Comparison of ENCODE assay signal across 12 mouse cellular contexts in the genomic region with DNA sequence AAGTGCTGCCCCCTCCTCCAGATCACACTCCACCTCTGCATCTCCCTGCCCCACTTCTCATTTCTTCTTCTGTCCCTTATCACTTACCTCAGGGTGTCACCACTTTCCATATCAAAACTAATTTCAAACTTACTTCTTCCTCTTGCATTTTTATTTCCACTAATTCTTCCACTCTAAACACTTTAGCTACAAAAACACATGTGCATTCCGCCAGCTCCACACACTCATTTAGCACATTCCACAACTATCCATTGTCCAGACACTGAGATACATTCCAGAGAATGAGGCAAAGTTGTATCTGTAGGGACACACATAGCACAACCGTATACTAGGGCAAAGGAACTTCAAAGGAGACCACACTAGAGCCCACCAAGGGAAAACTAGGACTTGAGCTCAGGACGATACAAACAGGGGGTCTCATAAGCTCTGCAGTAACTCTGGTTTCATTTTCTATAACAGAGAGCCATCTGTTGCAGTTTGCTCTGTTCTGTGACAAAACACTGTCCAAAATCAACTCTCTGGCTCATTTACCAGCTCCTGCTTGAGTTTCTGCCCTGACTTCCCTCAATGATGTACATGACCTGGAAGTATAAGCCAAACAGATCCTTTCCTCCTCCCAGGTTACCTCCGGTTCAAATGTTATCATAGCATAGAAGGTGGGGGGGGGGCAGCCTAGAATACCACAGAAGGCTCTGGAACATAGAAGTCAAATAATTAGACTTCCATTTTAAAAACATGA. TPM values are rescaled to one million over a fixed set of nuclear protein-coding genes. Genes with fewer than 3 reads are reported as not detected.
DNase-seq lines count a peak whose midpoint lies in the region; ATAC-seq and TF ChIP-seq lines count a peak whose summit lies in the region.
"Had no signal": no experiment of that assay in that cellular context is flagged by ENCODE, and none has a peak within 500 bp of the region (broad histone marks: within the 10 kb centered on the region; RNA-seq: fewer than 3 reads in every experiment).

No protein-coding gene starts in this region.

- no peaks in the 10 kb centered on the region for H3K36me3 ChIP-seq in hindbrain, embryonic 13.5 days
- no peaks in the 10 kb centered on the region for H3K36me3 ChIP-seq in hindbrain, embryonic 16.5 days (ENCODE audit: control insufficient read depth, insufficient read depth, low read length)
- no peaks in the 10 kb centered on the region for H3K36me3 ChIP-seq in intestine, postnatal 0 days (ENCODE audit: control insufficient read depth, insufficient read depth)
- H3K36me3 ChIP-seq in stomach, embryonic 16.5 days (ENCODE audit: control insufficient read depth, insufficient read depth, low read length), result no peaks in the 10 kb centered on the region
- no peaks in the 10 kb centered on the region for H3K36me3 ChIP-seq in midbrain, embryonic 14.5 days (ENCODE audit: control insufficient read depth, insufficient read depth, low read length)

- ATAC-seq in hindbrain, embryonic 13.5 days (ENCODE audit: low FRiP score), result no peak
- ATAC-seq in hindbrain, embryonic 16.5 days, result no peak
- ATAC-seq in intestine, postnatal 0 days, result no peak
- ATAC-seq in stomach, embryonic 16.5 days (ENCODE audit: insufficient read depth, low FRiP score), result no peak
- no peak for ATAC-seq in midbrain, embryonic 14.5 days (ENCODE audit: low FRiP score, low TSS enrichment)

- 88% methylated on average over 4 of the region's 4 CpGs for WGBS in hindbrain, embryonic 13.5 days
- WGBS in hindbrain, embryonic 16.5 days, result 79% methylated on average over 4 of the region's 4 CpGs
- WGBS in intestine, postnatal 0 days, result 52% methylated on average over 4 of the region's 4 CpGs
- WGBS in stomach, embryonic 16.5 days, result 53% methylated on average over 4 of the region's 4 CpGs
- WGBS in midbrain, embryonic 14.5 days, result 91% methylated on average over 4 of the region's 4 CpGs

- H3K4me3 ChIP-seq in hindbrain, embryonic 13.5 days, result no peak overlapping the region
- no peak overlapping the region for H3K4me3 ChIP-seq in hindbrain, embryonic 16.5 days (ENCODE audit: low read length)
- no peak overlapping the region for H3K4me3 ChIP-seq in intestine, postnatal 0 days (ENCODE audit: low read depth, low read length)
- no peak overlapping the region for H3K4me3 ChIP-seq in stomach, embryonic 16.5 days (replicated peaks; ENCODE audit: low read length)
- no peak overlapping the region for H3K4me3 ChIP-seq in midbrain, embryonic 14.5 days (replicated peaks; ENCODE audit: low read depth, low read length)

- H3K9me3 ChIP-seq in hindbrain, embryonic 13.5 days, result no peaks in the 10 kb centered on the region
- H3K9me3 ChIP-seq in hindbrain, embryonic 16.5 days (ENCODE audit: control insufficient read depth, low read length), result no peaks in the 10 kb centered on the region
- H3K9me3 ChIP-seq in intestine, postnatal 0 days (ENCODE audit: control insufficient read depth), result no peaks in the 10 kb centered on the region
- H3K9me3 ChIP-seq in stomach, embryonic 16.5 days (replicated peaks; ENCODE audit: control insufficient read depth, low read length), result no peaks in the 10 kb centered on the region
- H3K9me3 ChIP-seq in midbrain, embryonic 14.5 days (ENCODE audit: control insufficient read depth, low read length), result no peaks in the 10 kb centered on the region

- no peaks in the 10 kb centered on the region for H3K27me3 ChIP-seq in hindbrain, embryonic 13.5 days
- H3K27me3 ChIP-seq in hindbrain, embryonic 16.5 days (replicated peaks; ENCODE audit: control insufficient read depth, insufficient read depth, low read length), result no peaks in the 10 kb centered on the region
- H3K27me3 ChIP-seq in intestine, postnatal 0 days (replicated peaks; ENCODE audit: control insufficient read depth, insufficient read depth, low read length), result no peaks in the 10 kb centered on the region
- no peaks in the 10 kb centered on the region for H3K27me3 ChIP-seq in stomach, embryonic 16.5 days (ENCODE audit: control insufficient read depth, insufficient read depth, low read length)
- H3K27me3 ChIP-seq in midbrain, embryonic 14.5 days (ENCODE audit: control insufficient read depth, insufficient read depth, low read length), result no peaks in the 10 kb centered on the region

- no peak overlapping the region for H3K4me2 ChIP-seq in hindbrain, embryonic 13.5 days
- no peak overlapping the region for H3K4me2 ChIP-seq in hindbrain, embryonic 16.5 days (ENCODE audit: low read length)
- no peak overlapping the region; the same call in 1 of the 2 replicates for H3K4me2 ChIP-seq in intestine, postnatal 0 days (replicated peaks; ENCODE audit: low read depth)
- no peak overlapping the region for H3K4me2 ChIP-seq in stomach, embryonic 16.5 days (ENCODE audit: low read depth, low read length)
- H3K4me2 ChIP-seq in midbrain, embryonic 14.5 days (ENCODE audit: low read length), result no peak overlapping the region

- 0 out of 2 replicates have a peak overlapping the region, but pooled peaks have one; percentile 13 for H3K27ac ChIP-seq in hindbrain, embryonic 13.5 days
- no peak overlapping the region for H3K27ac ChIP-seq in hindbrain, embryonic 16.5 days (ENCODE audit: low read depth, low read length)
- 0 out of 2 replicates have a peak overlapping the region, but pooled peaks have one; percentile 29 for H3K27ac ChIP-seq in intestine, postnatal 0 days (ENCODE audit: low read depth, low read length)
- peak overlapping the region; percentile 44; the same call in 1 of the 2 replicates for H3K27ac ChIP-seq in stomach, embryonic 16.5 days (ENCODE audit: low read length)
- H3K27ac ChIP-seq in midbrain, embryonic 14.5 days (replicated peaks; ENCODE audit: low read depth, low read length), result no peak overlapping the region

- H3K9ac ChIP-seq in hindbrain, embryonic 13.5 days, result no peak overlapping the region
- H3K9ac ChIP-seq in hindbrain, embryonic 16.5 days (ENCODE audit: low read depth, low read length), result no peak overlapping the region
- no peak overlapping the region for H3K9ac ChIP-seq in intestine, postnatal 0 days (ENCODE audit: low read depth, low read length)
- H3K9ac ChIP-seq in stomach, embryonic 16.5 days (ENCODE audit: low read length), result no peak overlapping the region
- no peak overlapping the region for H3K9ac ChIP-seq in midbrain, embryonic 14.5 days (replicated peaks; ENCODE audit: low read length)

- peak; percentile 17 for DNase-seq in thymus, postnatal 0 days (ENCODE audit: low spot score)
- DNase-seq in thymus, postnatal 10 days (ENCODE audit: low spot score in 2 of 2), result no peak
- no peak for DNase-seq in midbrain, embryonic 14.5 days
- no peak for DNase-seq in T-cell, adult 2 months (ENCODE audit: low spot score)
- DNase-seq: adrenal gland, postnatal 36 days; kidney, postnatal 36 days; lung, adult 18-20 months; thymus, adult 18-20 months had no signal

- TF ChIP-seq CTCF in intestine, postnatal 0 days (IDR thresholded peaks at IDR 0.05; ENCODE audit: low read depth), result no peak

- H3K4me1 ChIP-seq in hindbrain, embryonic 13.5 days (replicated peaks), result peaks cover 31% of the 10 kb centered on the region
- peaks cover 5% of the 10 kb centered on the region for H3K4me1 ChIP-seq in hindbrain, embryonic 16.5 days (ENCODE audit: control insufficient read depth, insufficient read depth, low read depth, low read length)
- no peaks in the 10 kb centered on the region for H3K4me1 ChIP-seq in intestine, postnatal 0 days (replicated peaks; ENCODE audit: control insufficient read depth, insufficient read depth, low read length)
- peaks cover 29% of the 10 kb centered on the region for H3K4me1 ChIP-seq in stomach, embryonic 16.5 days (ENCODE audit: control insufficient read depth, insufficient read depth, low read length)
- peaks cover 14% of the 10 kb centered on the region; the same call in 1 of the 2 replicates for H3K4me1 ChIP-seq in midbrain, embryonic 14.5 days (ENCODE audit: control insufficient read depth, insufficient read depth, low read length)

RNA-seq across cellular contexts. Expression of gene Cdc42se2, which starts 11.7 kb away (rescaled TPM):
- polyA plus RNA-seq in hindbrain, embryonic 13.5 days (2015; fragmentation: Nextera tagmentation; extraction: Ambion mirVana), result 162 and 164 TPM in 2 replicates
- polyA plus RNA-seq in hindbrain, embryonic 16.5 days (2015; fragmentation: Nextera tagmentation; extraction: Ambion mirVana), result 136 and 147 TPM in 2 replicates
- polyA plus RNA-seq in thymus, postnatal 0 days (2015; fragmentation: Nextera tagmentation; extraction: Ambion mirVana), result 144 and 158 TPM in 2 replicates
- 58.8 and 63.5 TPM in 2 replicates for polyA plus RNA-seq in intestine, postnatal 0 days (2015; fragmentation: Nextera tagmentation; extraction: Ambion mirVana)
- polyA plus RNA-seq in stomach, embryonic 16.5 days (2015; fragmentation: Nextera tagmentation; extraction: Ambion mirVana), result 62.7 and 67.5 TPM in 2 replicates
- polyA plus RNA-seq in midbrain, embryonic 14.5 days (2014; fragmentation: Nextera tagmentation; extraction: Ambion mirVana), result 147 and 201 TPM in 2 replicates

Comparison
In these comparisons a context has a peak if more than half of its experiments do, and no peak if none do; other contexts are left out.
1. H3K27ac ChIP-seq: peak in hindbrain, embryonic 13.5 days (single experiment), intestine, postnatal 0 days (single experiment) and stomach, embryonic 16.5 days (single experiment); none in hindbrain, embryonic 16.5 days (single experiment) and midbrain, embryonic 14.5 days (single experiment).